Mouse (Mus musculus) liver, embryonic 14.5 days (tissue): ENCODE data around the gene Terb2. TPM values are rescaled to one million over a fixed set of nuclear protein-coding genes. Genes with fewer than 3 reads are reported as not detected.

Source experiments
- ATAC-seq: fragments of 200-750 bp; cut with Nextera tagmentation; 2 replicates; pipeline ENCODE4 v1.8.0; 2017; ENCODE audit warnings: moderate number of reproducible peaks, mild to moderate bottlenecking, moderate library complexity; ENCODE audit not compliant: insufficient read depth
- DNase-seq, 3 experiments: peaks; one replicate each; pipeline ENCODE4 v3.0.0-alpha.2; 2012 to 2013; ENCODE audit warnings: low read depth in 3 of 3, low spot score in 3 of 3
- H3K27ac ChIP-seq: fragments of 300-500 bp; sonication (generic); 2 replicates; pipeline ENCODE4 v1.5.1; 2014; ENCODE audit warnings: moderate library complexity, mild to moderate bottlenecking, control low read depth, inconsistent platforms
- H3K27me3 ChIP-seq: fragments of 300-500 bp; sonication (generic); 2 replicates; pipeline ENCODE4 v1.6.1; 2014; ENCODE audit warnings: mild to moderate bottlenecking, low read length, moderate library complexity; ENCODE audit not compliant: control insufficient read depth, insufficient read depth
- H3K36me3 ChIP-seq: fragments of 300-500 bp; sonication (generic); replicated peaks from 2 replicates; pipeline ENCODE4 v1.6.1; 2014; ENCODE audit warnings: low read depth; ENCODE audit not compliant: control insufficient read depth, insufficient read depth
- H3K4me1 ChIP-seq, 2 experiments: fragments of 200-500 bp in 1 of 2; fragments of 300-500 bp in 1 of 2; sonication (generic) in 1 of 2; replicated peaks; 2 replicates each; pipeline ENCODE4 v1.6.1; 2012 to 2014; ENCODE audit warnings: antibody characterized with exemption in 1 of 2, inconsistent platforms in 1 of 2, low read length in 1 of 2; ENCODE audit not compliant: control insufficient read depth in 2 of 2, insufficient read depth in 2 of 2
- H3K4me2 ChIP-seq: fragments of 300-500 bp; sonication (generic); 2 replicates; pipeline ENCODE4 v1.6.1; 2014; ENCODE audit warnings: low read depth, mild to moderate bottlenecking, control low read depth, moderate library complexity
- H3K4me3 ChIP-seq, 2 experiments: fragments of 200-500 bp in 1 of 2; fragments of 300-500 bp in 1 of 2; sonication (generic) in 1 of 2; 2 replicates each; pipeline ENCODE4 v1.5.1; 2012 to 2014; ENCODE audit warnings: low read depth in 2 of 2, low read length in 2 of 2, mild to moderate bottlenecking in 2 of 2, control low read depth in 1 of 2, inconsistent platforms in 1 of 2, moderate library complexity in 1 of 2; ENCODE audit not compliant: insufficient read depth in 1 of 2
- H3K9ac ChIP-seq: fragments of 300-500 bp; sonication (generic); replicated peaks from 2 replicates; pipeline ENCODE4 v1.6.1; 2014; ENCODE audit warnings: mild to moderate bottlenecking, control low read depth, moderate library complexity
- H3K9me3 ChIP-seq: fragments of 300-500 bp; sonication (generic); 2 replicates; pipeline ENCODE4 v1.6.1; 2016; ENCODE audit warnings: low read length, mixed read lengths; ENCODE audit not compliant: control insufficient read depth
- CTCF ChIP-seq: IDR thresholded peaks from 2 replicates; pipeline ENCODE4 v1.5.1; 2016; ENCODE audit warnings: antibody characterized with exemption, low read depth, control low read depth
- EP300 ChIP-seq: IDR thresholded peaks from 2 replicates; pipeline ENCODE4 v1.6.1; 2016; ENCODE audit warnings: antibody characterized with exemption, low read depth
- WGBS: fragments of 180-500 bp; shearing (Covaris S2); extraction: QIAGEN DNeasy Blood & Tissue Kit; methylation state at CpG from one replicate; pipeline ENCODE4 v1.1.7; 2014; ENCODE audit not compliant: insufficient replicate concordance; 5-methylcytosine and 5-hydroxymethylcytosine counted together
- polyA plus RNA-seq, 2 experiments: library from polyadenylated mRNA; depleted of rRNA in 1 of 2; stranded (reverse) in 1 of 2; unstranded in 1 of 2; fragments of >200 nt; fragmentation: Nextera tagmentation in 1 of 2; extraction: Ambion mirVana in 1 of 2; gene quantifications; 2 replicates each; pipeline versions ENCODE4 v1.2.1 to v1.2.3; 2012 to 2014

Gene Terb2
- polyA plus RNA-seq, 2 experiments, result not detected

GRCm38 (mm10) chr2:122191849-122192248 lies 5.8 kb downstream of the Terb2 start:
- Histone ChIP-seq H3K4me1 (peaks cover 0 to 3% of the 10 kb centered on the region in 2 experiments; a peak in 3 of 4 replicates), H3K9ac (no peak overlapping the region), H3K4me2 (no peak overlapping the region), H3K4me3 (no peak overlapping the region), H3K9me3 (no peaks in the 10 kb centered on the region), H3K36me3 (no peaks in the 10 kb centered on the region), H3K27ac (no peak overlapping the region), H3K27me3 (no peaks in the 10 kb centered on the region)
- 46% methylated on average over 3 of the region's 3 CpGs for WGBS
- TF ChIP-seq CTCF, result no peak
- ATAC-seq (no peak), DNase-seq (no peak)

GRCm38 (mm10) chr2:122194509-122194929 lies 8.4 kb downstream of the Terb2 start:
- Histone ChIP-seq H3K9me3 (no peaks in the 10 kb centered on the region), H3K9ac (no peak overlapping the region), H3K4me2 (no peak overlapping the region), H3K36me3 (no peaks in the 10 kb centered on the region), H3K4me1 (no peaks in the 10 kb centered on the region), H3K27me3 (no peaks in the 10 kb centered on the region), H3K27ac (no peak overlapping the region), H3K4me3 (no peak overlapping the region)
- TF ChIP-seq CTCF (peak; percentile 51), EP300 (no peak)
- ATAC-seq, result peak; percentile 43; the same call in 1 of the 2 replicates
- 79% methylated on average over 1 of the region's 1 CpGs for WGBS
- DNase-seq, result peak in 1 of 3 experiments; percentile 13

- Histone ChIP-seq H3K4me2 (no peak overlapping the region), H3K4me1 (peaks cover 0 to 1% of the 10 kb centered on the region in 2 experiments; a peak in 2 of 4 replicates), H3K9ac (no peak overlapping the region), H3K27ac (no peak overlapping the region), H3K27me3 (no peaks in the 10 kb centered on the region), H3K9me3 (no peaks in the 10 kb centered on the region), H3K4me3 (no peak overlapping the region), H3K36me3 (no peaks in the 10 kb centered on the region)
- 41% methylated on average over 1 of the region's 1 CpGs for WGBS
- ATAC-seq (no peak), DNase-seq (no peak)
- no peak for TF ChIP-seq CTCF
- no peak for TF ChIP-seq EP300
These were observed 15.4 kb downstream of the Terb2 start for GRCm38 (mm10) chr2:122201501-122201900.

- WGBS, result 50% methylated on average over 2 of the region's 2 CpGs
- ATAC-seq, result no peak
These were observed 20.5 kb downstream of the Terb2 start for GRCm38 (mm10) chr2:122206440-122207107.

GRCm38 (mm10) chr2:122210534-122211228 lies 24.6 kb downstream of the Terb2 start:
- no peak overlapping the region for H3K4me3 ChIP-seq
- DNase-seq, result no peak
- no peaks in the 10 kb centered on the region for H3K36me3 ChIP-seq
- no peaks in the 10 kb centered on the region for H3K27me3 ChIP-seq
- no peak for ATAC-seq
- H3K4me1 ChIP-seq, result peaks cover 0 to 6% of the 10 kb centered on the region in 2 experiments; a peak in 2 of 4 replicates
- H3K9me3 ChIP-seq, result no peaks in the 10 kb centered on the region
- H3K9ac ChIP-seq, result no peak overlapping the region
- H3K27ac ChIP-seq, result no peak overlapping the region
- WGBS, result 79% methylated on average over 3 of the region's 3 CpGs
- H3K4me2 ChIP-seq, result no peak overlapping the region
- TF ChIP-seq EP300 (no peak), CTCF (no peak)

More at GRCm38 (mm10) chr2:122206440-122207107, 20.5 kb downstream of the Terb2 start:
- Histone ChIP-seq H3K4me3 (no peak overlapping the region), H3K36me3 (no peaks in the 10 kb centered on the region), H3K27ac (no peak overlapping the region), H3K27me3 (no peaks in the 10 kb centered on the region), H3K4me2 (no peak overlapping the region), H3K9ac (no peak overlapping the region), H3K4me1 (peaks cover 0 to 6% of the 10 kb centered on the region in 2 experiments; a peak in 2 of 4 replicates), H3K9me3 (no peaks in the 10 kb centered on the region)
- TF ChIP-seq CTCF, result no peak
- TF ChIP-seq EP300, result no peak
- DNase-seq, result no peak
